Mouse (Mus musculus) layer of hippocampus, postnatal 14 days (tissue): ENCODE results near the gene B3galt5. TPM values are rescaled to one million over a fixed set of nuclear protein-coding genes. Genes with fewer than 3 reads are reported as not detected.

Experiments
- DNase-seq, 2 experiments: peaks; one replicate each; pipeline ENCODE4 v3.0.0; 2021 to 2022; ENCODE audit warnings: low spot score in 2 of 2, mixed read lengths in 1 of 2
- total RNA-seq, 2 experiments: library from RNA; stranded (reverse); gene quantifications; 2 replicates each; pipeline ENCODE4 v1.2.3; 2021

The B3galt5 gene
- total RNA-seq, 2 experiments from 2014 or later = 26.0 TPM

DNA sequence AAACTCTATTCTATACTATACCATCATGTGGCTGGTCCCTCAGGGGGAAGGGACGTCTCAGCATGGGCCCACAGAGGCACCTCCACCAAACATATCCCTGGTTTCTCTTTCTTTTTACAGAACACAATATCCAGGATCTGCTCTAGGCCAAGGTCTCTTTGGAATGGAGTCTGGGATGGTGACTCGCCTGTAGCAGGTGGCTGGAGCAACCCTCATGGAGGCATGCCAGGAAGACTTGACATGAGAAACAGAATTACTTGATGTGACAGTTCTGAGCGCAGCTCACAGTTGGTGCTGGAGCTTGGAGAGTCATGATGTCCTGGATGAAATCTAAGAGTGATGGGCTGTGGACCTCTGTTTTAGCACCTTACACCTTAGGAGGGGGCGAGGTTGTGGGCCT lies 104.0 kb downstream of the B3galt5 start:
- DNase-seq = no peak

DNA sequence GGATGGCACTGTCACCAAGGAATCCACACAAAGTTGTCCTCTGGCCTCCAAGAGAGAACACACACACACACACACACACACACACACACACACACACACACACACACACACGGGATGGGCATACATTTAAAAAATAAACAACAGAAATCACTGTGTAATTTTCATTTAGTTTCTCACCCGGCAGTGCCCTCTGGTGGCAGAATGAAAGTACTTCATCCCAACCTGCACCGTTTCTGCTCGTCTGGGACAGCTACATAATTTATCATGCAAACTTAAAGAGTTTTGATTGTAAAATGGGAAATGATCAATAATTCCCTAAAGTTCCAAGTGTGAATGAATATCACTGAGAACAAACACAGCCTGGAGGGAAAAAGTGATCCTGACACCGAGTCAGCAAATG lies 105.7 kb downstream of the B3galt5 start:
- peak; percentile 68 to 72 for DNase-seq

DNA sequence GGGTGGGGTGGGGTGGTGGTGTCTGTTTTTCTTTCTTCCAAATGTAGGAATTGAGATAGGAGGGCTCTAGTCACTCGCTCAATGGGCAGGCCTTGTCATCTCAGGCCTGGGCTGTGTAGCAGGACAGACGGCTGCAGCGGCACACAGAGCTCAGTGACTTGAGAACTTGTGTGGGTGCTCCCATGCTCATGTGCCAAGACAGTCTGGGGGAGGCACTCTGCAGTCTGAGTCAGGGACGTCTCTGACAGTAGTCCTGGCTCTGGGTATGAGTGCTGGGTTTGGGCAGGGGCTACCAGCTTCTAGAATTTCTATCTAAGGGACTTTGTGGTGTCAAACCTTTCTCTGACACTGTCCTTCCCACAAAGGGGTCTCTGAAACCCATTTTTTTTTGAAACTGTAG lies 106.3 kb downstream of the B3galt5 start:
- no peak for DNase-seq

DNA sequence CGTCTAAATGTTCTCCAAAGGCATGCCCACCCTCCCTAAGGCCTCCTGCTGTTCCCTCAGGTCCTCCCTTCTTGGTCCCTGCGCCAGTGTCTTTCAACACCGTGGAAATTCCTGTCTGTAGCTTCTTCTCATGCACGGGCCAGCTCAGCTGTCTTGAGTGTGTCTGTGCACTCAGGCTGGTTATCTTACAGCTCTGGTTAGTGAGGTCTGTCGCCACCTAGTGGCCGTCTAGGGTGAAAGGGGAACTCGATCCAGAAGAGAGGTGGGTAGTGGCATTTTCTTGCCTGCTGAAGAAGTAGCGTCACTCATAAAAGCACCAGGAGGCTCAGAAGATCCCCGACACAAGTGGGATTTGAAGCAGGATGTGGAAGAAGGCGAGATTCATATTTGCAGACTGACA lies 109.5 kb downstream of the B3galt5 start:
- peak; percentile 84 to 91 for DNase-seq

DNA sequence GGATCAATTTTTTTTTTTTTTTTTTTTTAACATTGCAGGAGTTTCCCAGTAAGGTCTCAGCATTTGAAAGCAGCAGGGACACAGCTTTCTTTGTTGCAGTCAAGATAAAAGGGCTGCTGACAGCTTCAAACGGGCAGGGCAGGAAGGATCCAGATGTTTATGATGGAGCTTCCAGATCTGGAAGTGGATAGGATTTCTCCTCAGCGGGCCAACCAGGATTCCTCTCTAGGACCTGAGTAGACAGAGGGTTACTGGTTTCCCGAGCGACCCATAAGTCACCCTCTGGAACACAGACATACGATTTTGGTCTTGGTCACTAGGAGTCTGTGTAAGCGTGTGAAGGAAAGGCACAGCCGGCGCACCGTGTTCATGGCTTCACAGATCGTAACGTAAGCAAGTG lies 112.5 kb downstream of the B3galt5 start:
- no peak for DNase-seq

DNA sequence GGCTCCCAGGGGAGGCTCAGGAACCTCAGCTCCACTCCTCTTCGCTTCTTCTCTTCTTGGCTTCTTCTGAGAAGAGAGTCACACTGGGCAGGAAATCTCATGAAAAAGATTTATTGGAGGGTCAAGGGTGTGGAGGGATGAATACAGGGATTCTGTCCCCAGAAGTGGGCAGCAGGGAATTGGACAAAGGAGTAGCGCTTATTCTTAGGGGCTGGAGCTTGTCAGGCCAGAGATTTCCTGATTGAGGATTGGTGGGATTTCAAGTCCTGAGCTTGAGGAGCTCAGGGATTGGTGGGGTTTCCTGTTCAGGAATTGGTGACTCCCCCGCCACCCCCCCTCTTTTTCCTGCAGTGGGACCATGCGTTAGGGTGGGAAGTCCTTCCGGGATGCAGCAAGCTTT lies 113.2 kb downstream of the B3galt5 start:
- no peak for DNase-seq

DNA sequence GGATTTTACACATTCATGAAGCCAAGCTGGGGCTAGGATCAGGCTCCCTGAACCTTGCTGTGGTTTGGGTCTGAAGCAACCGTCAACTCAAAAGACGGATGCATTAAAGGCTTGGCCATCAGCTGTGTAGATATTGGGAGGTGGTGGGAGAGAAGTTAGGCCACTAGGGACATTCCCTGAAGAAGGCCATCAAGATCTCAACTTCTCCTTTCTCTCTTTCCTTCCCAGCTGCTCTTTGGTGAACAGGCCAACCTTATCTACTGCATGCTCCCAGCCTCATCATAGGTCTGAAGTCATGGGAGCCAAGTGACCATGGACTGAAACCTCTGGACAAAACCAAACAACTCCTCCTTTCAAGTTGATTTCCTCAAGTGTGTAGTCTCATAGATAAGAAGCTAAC lies 115.9 kb downstream of the B3galt5 start:
- no peak for DNase-seq

DNA sequence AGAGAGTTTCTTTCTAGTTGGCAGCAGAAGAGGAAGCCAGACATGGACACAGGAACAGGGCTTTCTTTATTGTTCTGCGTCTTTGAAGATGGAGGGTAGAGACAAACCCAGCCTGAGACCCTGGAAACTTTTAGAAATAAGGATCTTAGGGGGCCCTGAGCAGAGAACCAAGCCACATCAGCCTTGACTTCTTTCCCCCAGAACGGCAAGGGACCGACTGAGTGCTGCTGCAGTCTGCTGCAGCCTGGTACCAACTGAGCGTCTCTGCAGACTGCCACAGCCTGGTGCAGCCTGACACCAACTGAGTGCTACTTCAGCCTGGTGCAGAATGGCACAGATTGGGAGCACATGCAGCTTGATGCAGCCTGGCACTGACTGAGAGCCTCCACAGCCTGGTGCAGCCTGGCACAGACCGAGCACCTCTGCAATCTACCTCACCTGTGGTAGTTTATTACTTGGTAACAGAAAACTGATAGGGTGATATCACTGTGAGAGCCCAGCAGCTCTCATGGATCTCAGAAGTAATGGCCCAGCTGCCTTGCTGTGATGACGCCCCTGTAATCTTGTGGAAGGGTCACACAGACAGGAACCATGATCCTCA lies 117.8 kb downstream of the B3galt5 start:
- no peak for DNase-seq

DNA sequence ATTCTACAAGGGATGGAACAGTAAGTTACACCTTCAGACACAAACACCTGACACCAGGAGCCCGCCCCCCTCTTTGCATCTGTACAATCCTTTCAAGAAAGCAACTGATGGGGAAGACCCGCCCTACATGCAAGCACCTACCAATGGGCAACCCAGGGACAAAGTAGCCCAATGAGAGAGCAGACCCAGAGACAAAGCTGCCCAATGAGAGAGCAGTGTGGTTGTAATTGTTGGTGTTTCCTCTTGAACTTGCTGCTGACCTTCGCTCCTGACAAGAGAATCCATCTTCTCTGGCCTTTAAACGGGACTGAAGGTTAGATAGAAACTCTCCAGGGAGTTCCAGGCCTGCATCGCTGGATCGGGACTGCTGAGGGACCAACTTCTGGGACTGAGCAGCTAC lies 118.4 kb downstream of the B3galt5 start:
- DNase-seq = no peak

DNA sequence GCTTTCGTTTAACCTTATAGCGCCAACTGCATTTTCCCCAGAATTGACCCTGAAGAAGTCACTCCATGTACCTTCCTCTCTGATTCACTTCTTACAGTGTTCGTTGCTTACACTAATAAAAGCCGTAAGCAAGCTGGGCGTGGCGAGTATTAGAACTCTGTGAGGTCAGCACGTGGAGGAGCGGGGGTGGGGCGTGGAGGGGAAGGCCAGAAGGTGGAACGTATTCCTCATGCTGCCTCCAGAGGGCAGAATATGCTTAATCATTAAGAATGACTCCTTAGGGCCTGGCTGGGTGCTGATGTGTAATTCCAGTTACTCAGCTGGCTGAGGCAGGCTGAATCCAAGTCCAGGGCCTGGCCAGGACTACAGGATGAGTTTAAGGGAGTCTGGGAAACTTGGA lies 122.3 kb downstream of the B3galt5 start:
- DNase-seq = no peak

DNA sequence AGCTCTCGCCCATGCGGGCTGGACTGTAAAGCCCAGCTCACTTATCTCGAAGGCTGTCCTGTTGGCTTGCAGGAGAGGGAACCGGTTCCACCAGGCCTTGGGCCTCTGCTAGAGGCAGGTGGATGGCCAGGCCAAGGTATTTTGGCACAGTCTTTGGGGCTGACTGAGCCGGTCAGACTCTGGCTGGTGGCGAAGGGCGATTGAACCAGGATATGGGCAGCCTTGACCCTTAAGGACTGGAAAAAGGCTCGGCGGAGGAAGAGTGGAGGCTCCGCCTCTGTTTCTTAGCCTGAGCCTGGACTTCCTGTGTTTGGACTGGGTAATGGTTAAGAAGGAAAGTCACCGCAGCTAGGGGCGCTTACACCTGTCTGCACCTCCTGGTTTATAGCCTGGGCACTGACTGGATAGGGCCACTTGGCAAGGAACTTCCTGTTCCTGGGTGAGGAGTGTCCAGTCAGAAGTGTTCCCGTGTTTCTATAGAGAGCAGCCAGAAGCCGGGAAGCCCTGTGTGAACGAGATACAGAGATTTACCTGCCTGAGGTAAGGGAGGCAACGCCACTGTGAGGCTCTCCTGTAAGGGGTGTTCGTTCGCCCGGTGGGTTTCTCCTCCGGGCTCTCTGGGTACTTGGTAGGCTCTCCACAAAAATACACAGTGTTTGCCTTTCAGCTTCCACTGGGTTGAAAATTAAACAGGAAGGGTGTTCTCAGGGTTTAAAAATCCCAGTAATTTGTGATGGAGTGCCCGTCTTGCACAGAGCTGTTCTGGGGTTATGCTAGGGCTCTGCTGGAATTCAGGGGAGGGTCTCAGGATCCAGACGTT lies 125.9 kb downstream of the B3galt5 start:
- no peak for DNase-seq

DNA sequence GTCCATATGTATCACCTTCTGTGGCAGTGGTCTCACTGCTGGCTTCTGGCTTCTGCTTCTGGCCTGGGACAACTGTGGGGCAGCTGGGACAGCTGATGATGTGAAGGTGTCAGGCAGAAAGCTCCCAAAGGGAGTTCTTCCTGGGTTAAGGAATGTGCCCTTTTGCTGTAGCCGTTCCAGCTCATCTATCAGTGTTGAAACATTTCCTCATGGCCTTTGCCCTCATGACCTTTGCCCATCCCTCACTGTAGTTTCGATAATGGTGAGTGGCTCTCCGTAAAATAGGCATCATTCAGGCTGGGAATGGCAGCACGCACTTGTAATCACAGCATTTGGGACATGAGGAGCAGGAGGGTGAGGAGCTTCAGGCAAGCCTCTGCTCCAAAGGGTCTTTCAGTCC lies 127.3 kb downstream of the B3galt5 start:
- DNase-seq = no peak

DNA sequence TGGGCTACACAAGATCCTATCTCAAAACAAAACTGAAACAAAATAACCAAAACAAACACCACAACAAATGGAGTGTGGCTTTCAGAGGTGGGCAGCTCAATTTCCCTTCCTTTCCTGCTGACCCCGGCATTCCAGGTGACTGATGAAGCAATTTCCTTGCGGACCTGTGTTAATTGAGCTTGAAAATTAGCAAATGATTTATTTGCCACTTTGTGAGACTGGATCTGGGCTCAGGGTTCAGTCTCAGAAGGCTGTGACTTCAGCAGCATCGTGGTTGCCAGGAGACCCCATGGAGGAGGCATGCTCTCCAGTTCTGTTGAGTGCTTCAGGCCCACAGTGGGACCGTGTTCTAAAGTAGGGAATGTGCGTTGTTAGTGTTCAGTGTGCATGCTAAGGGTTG lies 127.7 kb downstream of the B3galt5 start:
- no peak for DNase-seq

DNA sequence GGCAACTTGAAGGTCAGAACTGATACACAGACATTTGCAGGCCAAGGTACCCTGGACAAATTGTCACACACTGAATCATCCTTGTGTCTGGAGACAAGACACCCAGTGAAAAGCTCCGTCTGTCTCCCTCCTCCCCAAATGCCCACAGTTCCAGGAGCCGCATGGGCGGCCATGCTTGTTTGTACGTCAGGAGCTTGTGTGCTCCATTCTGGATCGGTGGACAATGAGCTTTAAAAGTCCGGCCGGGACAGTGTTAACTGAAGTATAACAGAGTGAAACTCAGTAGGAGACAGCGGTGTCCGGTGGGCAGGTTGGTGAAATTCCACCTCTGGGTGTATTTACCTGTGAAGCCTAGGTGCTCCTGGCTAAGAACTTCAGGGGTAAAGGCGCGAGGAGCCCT lies 129.3 kb downstream of the B3galt5 start:
- DNase-seq = no peak

Other genes starting within 250 kb of the B3galt5 start
- gene Psmg1, start 244.8 kb upstream of the B3galt5 start, total RNA-seq = 10 to 100 TPM; 16.0 to 16.9 TPM
- gene Brwd1, start 153.3 kb upstream of the B3galt5 start, total RNA-seq = 100 to 1,000 TPM; 119 to 123 TPM
- 10 to 100 TPM; 69.3 to 81.1 TPM for gene Hmgn1, start 108.1 kb upstream of the B3galt5 start, total RNA-seq
- gene Wrb, start 90.4 kb upstream of the B3galt5 start, total RNA-seq = 10 to 100 TPM; 64.6 to 76.0 TPM
- gene Lca5l, start 43.5 kb upstream of the B3galt5 start, total RNA-seq = 1 to 10 TPM; 1.3 to 1.8 TPM
- 1 to 10 TPM; 1.4 to 2.1 TPM for gene Sh3bgr, start 35.4 kb upstream of the B3galt5 start, total RNA-seq
- not detected for gene Itgb2l, start 207.8 kb downstream of the B3galt5 start, total RNA-seq
- gene Pcp4, start 231.8 kb downstream of the B3galt5 start, total RNA-seq = 100 to 1,000 TPM; 318 to 373 TPM